Mouse (Mus musculus) hematopoietic multipotent progenitor cell, adult 10-12 weeks (in vitro differentiated cells): ENCODE measurements around the gene Pdk4. TPM values are rescaled to one million over a fixed set of nuclear protein-coding genes. Genes with fewer than 3 reads are reported as not detected.

Experiments used
- polyA plus RNA-seq: library from polyadenylated mRNA; stranded (reverse); fragments of >175 nt; gene quantifications from 2 replicates; pipeline ENCODE4 v1.2.3, GENCODE M21; 2012; ENCODE audit warnings: low replicate concordance

Gene Pdk4
- polyA plus RNA-seq = not detected in 2 replicates

GRCm38 (mm10) chr6:5495961-5496853 lies at the start of gene Pdk4:
Pdk4 (minus strand) TSS chr6:5496309.

Other genes starting within 250 kb of the Pdk4 start
- gene Pon3, start 240.0 kb downstream of the Pdk4 start, polyA plus RNA-seq = 0.91 and 0.99 TPM in 2 replicates
- gene Pon2, start 197.9 kb downstream of the Pdk4 start, polyA plus RNA-seq = 24.5 and 27.0 TPM in 2 replicates
- not detected in 2 replicates for gene Asb4, start 112.9 kb downstream of the Pdk4 start, polyA plus RNA-seq
- gene Dync1i1, start 229.3 kb upstream of the Pdk4 start, polyA plus RNA-seq = 0.40 TPM in 1 of 2 replicates, not detected in the other